Mouse (Mus musculus): ENCODE results near the gene Uhrf2. TPM values are rescaled to one million over a fixed set of nuclear protein-coding genes. Genes with fewer than 3 reads are reported as not detected.
"Not testable (repeated sequence)": the region's sequence is repeated elsewhere in the genome, so short reads cannot be mapped to it uniquely, and the experiment has no call there.

Gene Uhrf2
- polyA plus RNA-seq (2016; fragmentation: Nextera tagmentation; extraction: Ambion mirVana) = 78.9 and 80.7 TPM in 2 replicates

DNA sequence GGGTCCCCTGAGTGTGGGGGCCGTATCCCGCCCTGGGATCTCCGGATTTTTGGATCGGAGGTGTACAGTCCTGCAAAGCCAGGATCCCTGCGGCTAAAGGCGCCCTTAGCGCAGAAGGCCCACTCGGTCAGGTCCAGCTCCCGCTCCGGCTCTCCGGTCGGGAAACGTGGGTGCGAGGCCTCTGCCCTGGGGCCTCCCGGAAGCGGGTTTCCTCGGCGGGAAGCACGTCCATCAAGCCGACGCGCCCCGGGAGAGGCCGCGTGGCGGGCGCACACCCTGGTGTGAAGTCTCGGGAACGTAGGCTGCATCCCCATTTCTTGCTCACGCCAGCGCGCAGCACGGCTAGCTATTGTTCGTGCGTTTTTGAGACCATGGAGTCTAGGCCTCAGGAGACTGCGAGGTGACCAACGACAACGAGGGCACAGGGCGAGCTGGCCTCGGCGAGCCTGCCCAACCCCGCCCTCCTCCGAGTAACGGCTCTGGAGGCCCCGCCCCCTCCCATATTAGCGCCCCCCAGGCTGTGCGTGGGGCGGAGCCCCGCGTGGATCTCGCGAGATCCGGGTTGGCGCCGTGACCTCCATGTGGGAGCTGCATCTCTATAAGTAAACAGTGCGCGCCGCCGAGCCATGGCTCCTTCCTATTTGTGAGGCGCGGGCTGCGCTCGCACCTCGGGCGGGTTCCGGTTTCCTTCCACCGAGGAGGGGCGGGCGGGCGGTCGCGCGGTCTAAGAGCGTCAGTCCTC lies at the start of gene Uhrf2:
Uhrf2 (plus strand) TSS at position 620 of the 742 bp plus-strand sequence.
- WGBS = 2% methylated on average over 74 of the region's 74 CpGs
- no peaks in the 10 kb centered on the region for H3K27me3 ChIP-seq (ENCODE audit: poor library complexity, severe bottlenecking)

DNA sequence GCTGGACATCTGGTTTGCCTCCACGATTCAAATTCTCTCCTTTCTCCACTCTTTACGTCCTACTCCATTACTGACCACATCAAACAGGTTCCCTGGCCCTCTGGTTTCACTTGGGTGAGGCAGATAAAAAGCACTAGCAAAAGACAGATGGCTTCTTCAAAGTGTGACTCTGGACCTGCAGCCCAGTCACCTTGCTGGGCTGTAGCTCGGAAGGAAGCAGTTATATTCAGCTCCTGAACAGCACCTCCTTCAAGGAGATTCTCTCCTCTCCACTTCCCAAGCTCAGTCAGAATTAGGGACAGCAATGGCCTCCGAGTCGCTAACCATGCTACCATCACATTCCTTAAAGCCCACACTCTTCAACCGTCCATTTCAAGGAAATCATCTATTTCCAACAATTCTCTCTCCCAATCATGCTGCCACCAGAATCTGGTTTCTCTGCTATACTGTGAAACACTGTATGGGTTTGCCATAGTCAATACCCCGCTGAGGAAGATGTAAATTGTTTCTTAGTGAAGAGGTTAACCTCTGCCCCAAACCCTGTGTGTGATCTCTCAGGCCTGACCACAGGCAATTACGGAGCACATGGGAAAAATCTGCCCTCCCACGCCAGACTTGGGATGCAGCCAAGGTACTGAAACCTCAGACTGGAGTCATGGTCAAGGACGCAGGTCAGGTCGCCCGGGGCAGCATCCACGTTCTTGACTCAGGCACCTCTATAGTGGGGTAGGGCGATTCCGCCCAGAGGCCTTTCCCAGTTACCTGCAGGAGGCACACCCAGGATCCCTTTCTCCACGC lies 45.9 kb upstream of the Uhrf2 start:
- 84% methylated on average over 16 of the region's 16 CpGs for WGBS
- DNase-seq (ENCODE audit: extremely low spot score, low spot score) = no peak

More for the DNA sequence above, at the start of gene Uhrf2:
- H3K4me3 ChIP-seq = peak within 1 kb of the TSS; percentile 80
- peaks cover 58% of the 10 kb centered on the region for H3K4me1 ChIP-seq
- DNase-seq (ENCODE audit: extremely low spot score, low spot score) = peak; percentile 97
- H3K36me3 ChIP-seq (replicated peaks) = peaks cover 10% of the 10 kb centered on the region
- H3K9me3 ChIP-seq = no peaks in the 10 kb centered on the region
- H3K27ac ChIP-seq = peak within 1 kb of the TSS; percentile 98

GRCm38 (mm10) chr19:29986464-29987091 lies 43.7 kb upstream of the Uhrf2 start:
- Histone ChIP-seq H3K27me3 (ENCODE audit: poor library complexity, severe bottlenecking) (no peaks in the 10 kb centered on the region), H3K36me3 (replicated peaks) (no peaks in the 10 kb centered on the region), H3K9me3 (no peaks in the 10 kb centered on the region), H3K27ac (no peak overlapping the region), H3K4me3 (no peak overlapping the region), H3K4me1 (no peaks in the 10 kb centered on the region)
- no peak for DNase-seq (ENCODE audit: extremely low spot score, low spot score)
- 91% methylated on average over 12 of the region's 12 CpGs for WGBS

More for the DNA sequence above, 45.9 kb upstream of the Uhrf2 start:
- H3K4me3 ChIP-seq = no peak overlapping the region
- H3K27ac ChIP-seq = no peak overlapping the region
- no peaks in the 10 kb centered on the region for H3K4me1 ChIP-seq
- no peaks in the 10 kb centered on the region for H3K27me3 ChIP-seq (ENCODE audit: poor library complexity, severe bottlenecking)
- H3K36me3 ChIP-seq (replicated peaks) = no peaks in the 10 kb centered on the region
- H3K9me3 ChIP-seq = no peaks in the 10 kb centered on the region

DNA sequence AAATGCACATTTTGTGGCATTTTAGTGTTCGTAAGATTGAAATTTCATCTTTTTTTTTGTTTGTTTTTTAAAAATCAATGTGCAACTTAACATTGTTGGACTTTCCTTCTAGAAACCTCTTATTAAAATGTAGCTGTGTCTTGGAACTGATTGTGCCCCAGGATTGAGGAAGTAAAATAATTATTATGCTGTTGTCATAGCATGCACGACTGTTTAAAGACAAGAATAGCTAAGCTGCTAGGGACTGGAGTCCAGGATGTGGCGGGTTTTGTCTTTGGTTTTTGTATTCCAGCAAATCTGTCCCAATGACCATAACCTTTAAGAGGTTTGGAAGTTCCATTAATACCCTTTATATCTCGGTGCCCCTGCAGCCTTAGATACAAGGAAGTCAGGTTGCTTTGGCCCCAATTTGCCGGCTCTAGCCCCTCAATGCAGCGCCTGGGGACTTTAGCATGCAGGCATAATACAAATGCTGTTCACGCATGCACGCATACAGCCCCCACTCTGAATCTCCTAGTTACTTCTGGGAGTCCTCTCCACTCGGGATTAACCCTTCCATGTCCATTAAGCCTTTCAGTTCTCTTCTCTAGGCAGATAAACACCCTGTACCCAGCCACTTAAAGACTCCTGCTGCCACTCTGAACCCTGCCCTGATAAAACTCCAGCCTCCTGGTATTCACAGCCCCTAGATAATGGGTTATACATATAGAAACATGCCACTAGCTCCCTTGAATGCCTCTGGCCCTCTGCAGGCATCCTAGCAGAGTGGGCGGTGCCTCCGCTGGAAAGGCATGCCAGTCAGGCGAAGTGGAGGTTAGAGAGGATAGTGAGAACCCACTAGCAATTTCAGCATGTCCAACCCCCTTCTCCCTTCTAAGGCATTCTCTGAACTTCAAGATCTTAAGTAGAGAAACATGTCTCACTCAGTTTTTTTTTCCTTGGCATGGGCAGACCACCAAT lies 29.6 kb upstream of the Uhrf2 start:
- peak overlapping the region; percentile 31; the same call in 1 of the 2 replicates for H3K27ac ChIP-seq
- 53% methylated on average over 12 of the region's 12 CpGs for WGBS
- no peaks in the 10 kb centered on the region for H3K36me3 ChIP-seq (replicated peaks)
- peaks cover 13% of the 10 kb centered on the region for H3K4me1 ChIP-seq
- no peak for DNase-seq (ENCODE audit: extremely low spot score, low spot score)
- peak overlapping the region; percentile 9; the same call in 1 of the 2 replicates for H3K4me3 ChIP-seq
- H3K27me3 ChIP-seq (ENCODE audit: poor library complexity, severe bottlenecking) = no peaks in the 10 kb centered on the region
- no peaks in the 10 kb centered on the region for H3K9me3 ChIP-seq

DNA sequence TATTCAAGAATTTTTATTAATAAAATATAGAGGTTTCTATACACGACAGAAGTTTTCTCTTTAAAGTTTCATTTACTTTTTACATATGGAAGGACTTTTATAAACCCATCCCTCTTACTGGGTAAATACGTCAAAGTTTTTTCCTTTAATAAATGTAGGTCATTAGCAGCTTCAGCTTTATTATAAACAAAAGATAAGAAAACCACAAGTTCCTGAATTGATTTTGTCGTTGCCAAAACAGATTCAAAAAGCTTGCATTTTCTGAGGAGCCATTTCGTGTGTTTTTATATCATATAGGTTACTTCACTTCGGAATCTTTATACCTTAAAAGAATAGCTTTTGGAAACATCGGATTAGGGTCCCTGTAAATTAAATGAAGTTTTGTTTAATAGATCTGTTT lies 28.8 kb upstream of the Uhrf2 start:
- H3K4me3 ChIP-seq = no peak overlapping the region
- WGBS = 90% methylated on average over 6 of the region's 6 CpGs
- H3K27me3 ChIP-seq (ENCODE audit: poor library complexity, severe bottlenecking) = no peaks in the 10 kb centered on the region
- H3K9me3 ChIP-seq = no peaks in the 10 kb centered on the region
- no peaks in the 10 kb centered on the region for H3K36me3 ChIP-seq (replicated peaks)
- DNase-seq (ENCODE audit: extremely low spot score, low spot score) = no peak
- no peak overlapping the region for H3K27ac ChIP-seq
- H3K4me1 ChIP-seq = peaks cover 13% of the 10 kb centered on the region

DNA sequence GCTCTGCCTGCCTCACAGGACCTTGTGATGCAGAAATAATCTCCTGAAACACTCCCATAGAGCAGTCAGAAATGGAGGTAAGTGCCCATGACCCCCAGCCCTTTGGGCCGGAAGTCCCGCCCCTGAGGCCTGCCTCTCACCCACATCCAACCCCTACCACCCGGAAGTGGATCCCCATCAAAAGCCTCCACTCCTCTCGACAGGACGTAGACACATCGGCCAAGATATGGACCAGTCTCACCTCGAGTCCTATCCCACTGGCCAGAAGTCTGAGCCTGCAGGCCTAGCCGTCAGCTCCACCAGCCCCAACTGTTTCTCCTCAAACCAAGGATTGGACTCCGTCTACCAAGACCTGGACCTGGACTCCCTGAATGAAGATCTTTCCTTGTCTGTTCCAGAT lies 26.7 kb upstream of the Uhrf2 start, which contains the start of gene Trpd52l3:
Trpd52l3 (plus strand) TSS at position 170 of the 400 bp plus-strand sequence.
- DNase-seq (ENCODE audit: extremely low spot score, low spot score) = no peak
- 98% methylated on average over 9 of the region's 9 CpGs for WGBS
- Histone ChIP-seq H3K27ac (no peak within 1 kb of the TSS), H3K4me1 (peaks cover 13% of the 10 kb centered on the region), H3K36me3 (replicated peaks) (no peaks in the 10 kb centered on the region), H3K4me3 (no peak within 1 kb of the TSS), H3K27me3 (ENCODE audit: poor library complexity, severe bottlenecking) (no peaks in the 10 kb centered on the region), H3K9me3 (no peaks in the 10 kb centered on the region)

- no peaks in the 10 kb centered on the region for H3K4me1 ChIP-seq
- H3K4me3 ChIP-seq = no peak overlapping the region
- WGBS = 80% methylated on average over 3 of the region's 3 CpGs
- H3K36me3 ChIP-seq (replicated peaks) = no peaks in the 10 kb centered on the region
- no peaks in the 10 kb centered on the region for H3K9me3 ChIP-seq
- no peak overlapping the region for H3K27ac ChIP-seq
- no peaks in the 10 kb centered on the region for H3K27me3 ChIP-seq (ENCODE audit: poor library complexity, severe bottlenecking)
- no peak for DNase-seq (ENCODE audit: extremely low spot score, low spot score)
These were observed 23.9 kb upstream of the Uhrf2 start for GRCm38 (mm10) chr19:30006371-30006770.

DNA sequence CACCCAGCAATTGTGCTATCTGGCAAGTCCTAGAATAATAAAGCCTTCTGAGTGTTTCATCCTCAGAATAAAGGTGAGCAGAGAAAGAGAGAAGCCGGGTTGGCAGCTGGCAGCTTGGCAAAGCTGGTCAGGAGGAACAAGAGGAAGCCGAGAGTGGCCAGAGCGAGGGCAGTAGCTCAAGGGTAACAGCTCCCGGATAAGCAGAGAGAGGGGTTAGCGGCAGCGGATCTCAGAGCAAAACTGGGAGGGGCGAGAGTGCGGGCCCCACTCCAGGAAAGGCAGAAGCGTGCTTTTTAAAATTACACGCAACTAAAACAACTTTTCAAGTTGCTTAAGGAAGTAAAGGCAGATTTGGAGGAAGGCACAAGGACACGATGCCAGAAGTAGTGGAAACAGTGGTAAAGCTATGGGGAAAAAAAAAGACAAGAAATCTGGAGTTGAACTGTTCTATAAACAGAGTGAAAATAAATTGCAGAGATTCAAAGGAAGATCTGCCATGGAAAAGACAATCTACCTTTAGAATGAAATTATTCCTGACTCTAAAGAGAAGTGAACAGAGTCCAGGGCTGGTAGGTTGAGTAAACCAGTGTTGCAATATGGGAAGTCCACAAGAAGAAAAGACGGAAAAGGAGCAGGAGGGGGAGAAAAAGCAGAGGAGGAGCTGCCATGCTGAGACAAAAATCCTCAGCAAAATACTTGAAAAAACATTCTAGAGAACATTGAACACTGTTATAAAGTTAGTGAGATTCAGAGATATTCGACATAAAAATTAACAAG lies 19.6 kb upstream of the Uhrf2 start:
- Histone ChIP-seq H3K4me3 (no peak overlapping the region), H3K36me3 (replicated peaks) (no peaks in the 10 kb centered on the region), H3K27ac (no peak overlapping the region), H3K27me3 (ENCODE audit: poor library complexity, severe bottlenecking) (no peaks in the 10 kb centered on the region), H3K9me3 (no peaks in the 10 kb centered on the region), H3K4me1 (peaks cover 16% of the 10 kb centered on the region)
- no peak for DNase-seq (ENCODE audit: extremely low spot score, low spot score)
- 84% methylated on average over 13 of the region's 13 CpGs for WGBS

- no peak for DNase-seq (ENCODE audit: extremely low spot score, low spot score)
- WGBS = 84% methylated on average over 3 of the region's 3 CpGs
- Histone ChIP-seq H3K27me3 (ENCODE audit: poor library complexity, severe bottlenecking) (no peaks in the 10 kb centered on the region), H3K4me1 (peaks cover 17% of the 10 kb centered on the region), H3K27ac (no peak overlapping the region), H3K4me3 (no peak overlapping the region), H3K36me3 (replicated peaks) (no peaks in the 10 kb centered on the region), H3K9me3 (no peaks in the 10 kb centered on the region)
These were observed 16.0 kb upstream of the Uhrf2 start for GRCm38 (mm10) chr19:30014331-30014730.

DNA sequence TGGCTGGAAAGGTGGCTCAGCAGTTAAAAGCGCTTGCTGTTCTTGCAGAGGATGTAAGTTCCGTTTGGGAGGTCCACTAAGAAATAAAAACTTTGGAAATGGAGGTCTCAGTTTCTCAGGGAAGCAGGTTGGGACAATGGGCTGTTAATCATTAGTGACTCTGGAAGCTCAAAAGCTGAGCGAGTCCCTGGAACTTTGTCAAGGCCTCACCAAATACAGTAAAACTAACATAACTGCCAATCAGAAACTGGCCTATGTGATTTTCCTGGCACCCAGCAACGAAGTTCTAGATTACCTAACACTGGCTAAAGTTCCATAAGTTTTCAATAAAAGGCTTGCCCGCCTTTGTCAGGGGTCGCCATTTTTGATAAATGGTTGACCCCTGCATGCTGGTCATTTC lies 14.2 kb upstream of the Uhrf2 start:
- no peaks in the 10 kb centered on the region for H3K27me3 ChIP-seq (ENCODE audit: poor library complexity, severe bottlenecking)
- 86% methylated on average over 6 of the region's 6 CpGs for WGBS
- no peaks in the 10 kb centered on the region for H3K9me3 ChIP-seq
- H3K27ac ChIP-seq = no peak overlapping the region
- no peak overlapping the region for H3K4me3 ChIP-seq
- peaks cover 17% of the 10 kb centered on the region for H3K4me1 ChIP-seq
- no peaks in the 10 kb centered on the region for H3K36me3 ChIP-seq (replicated peaks)
- no peak for DNase-seq (ENCODE audit: extremely low spot score, low spot score)

DNA sequence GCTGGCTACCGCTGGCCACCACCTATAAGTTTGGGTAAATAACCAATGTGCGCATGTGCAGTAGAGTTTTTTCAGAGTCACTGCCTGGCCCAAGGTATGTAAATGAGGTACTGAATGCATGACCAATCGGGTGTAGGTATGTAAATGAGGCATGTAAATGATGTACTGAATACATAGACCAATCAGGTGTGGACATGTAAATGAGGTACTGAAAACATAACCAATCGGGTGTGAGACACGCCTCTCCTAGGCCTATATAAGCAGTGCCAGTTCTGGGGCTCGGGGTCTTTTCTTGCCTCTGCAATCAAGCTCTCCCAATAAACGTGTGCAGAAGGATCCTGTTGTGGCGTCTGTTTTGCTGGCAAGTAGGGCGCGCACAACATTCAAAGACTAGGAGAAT lies 6.9 kb upstream of the Uhrf2 start:
- H3K36me3 ChIP-seq (replicated peaks); H3K9me3 ChIP-seq; H3K27me3 ChIP-seq (ENCODE audit: poor library complexity, severe bottlenecking); DNase-seq (ENCODE audit: extremely low spot score, low spot score); H3K27ac ChIP-seq; H3K4me3 ChIP-seq; H3K4me1 ChIP-seq: not testable (repeated sequence)
- 93% methylated on average over 10 of the region's 10 CpGs for WGBS

Measured in forebrain, embryonic 10.5 days (tissue).